Mouse (Mus musculus): ENCODE data around the gene Fcer1a. TPM values are rescaled to one million over a fixed set of nuclear protein-coding genes. Genes with fewer than 3 reads are reported as not detected.

The Fcer1a gene
- polyA plus RNA-seq, 1 experiment = not detected

- Histone ChIP-seq H3K27me3 (ENCODE audit: control insufficient read depth, insufficient read depth, insufficient read length) (no peaks in the 10 kb centered on the region), H3K79me2 (ENCODE audit: control insufficient read depth, insufficient read depth) (no peaks in the 10 kb centered on the region), H3K36me3 (ENCODE audit: control insufficient read depth, insufficient read depth) (no peaks in the 10 kb centered on the region), H3ac (ENCODE audit: control insufficient read depth, insufficient read length) (no peak within 1 kb of the TSS), H3K4me2 (ENCODE audit: low read depth) (no peak within 1 kb of the TSS), H3K4me3 (no peak within 1 kb of the TSS)
- TF ChIP-seq TCF3 (IDR thresholded peaks at IDR 0.05; ENCODE audit: insufficient read length, low read depth) (no peak), CEBPB (IDR thresholded peaks at IDR 0.05; ENCODE audit: insufficient read depth, poor library complexity, severe bottlenecking) (no peak), POLR2AphosphoS2 (IDR thresholded peaks at IDR 0.05; ENCODE audit: insufficient read length, low read depth) (no peak), TCF12 (IDR thresholded peaks at IDR 0.05; ENCODE audit: insufficient read depth, poor library complexity, severe bottlenecking) (no peak), SRF (IDR thresholded peaks at IDR 0.05; ENCODE audit: control insufficient read depth, insufficient read length, low read depth) (no peak), MAX (IDR thresholded peaks at IDR 0.05; ENCODE audit: low read depth) (no peak), MYOG (IDR thresholded peaks at IDR 0.05; ENCODE audit: control insufficient read depth in 1 of 3, insufficient read depth in 1 of 3, insufficient read length in 2 of 3, low read depth in 2 of 3) (no peak), MYOD1 (IDR thresholded peaks at IDR 0.05; ENCODE audit: control insufficient read depth in 1 of 3, insufficient read length in 2 of 3, low read depth in 2 of 3) (no peak), USF1 (IDR thresholded peaks at IDR 0.05; ENCODE audit: low read depth) (no peak), E2F4 (IDR thresholded peaks at IDR 0.05; ENCODE audit: insufficient read depth) (no peak), POLR2A (IDR thresholded peaks at IDR 0.05; ENCODE audit: insufficient read length, low read depth) (no peak), REST (IDR thresholded peaks at IDR 0.05; ENCODE audit: insufficient read depth, insufficient read length) (no peak)
Observed at GRCm38 (mm10) chr1:173212092-173212491, 14.9 kb downstream of the Fcer1a start, which contains the start of gene Olfr1404. TSS of gene Olfr1404 (plus strand) at chr1:173212392.

DNA sequence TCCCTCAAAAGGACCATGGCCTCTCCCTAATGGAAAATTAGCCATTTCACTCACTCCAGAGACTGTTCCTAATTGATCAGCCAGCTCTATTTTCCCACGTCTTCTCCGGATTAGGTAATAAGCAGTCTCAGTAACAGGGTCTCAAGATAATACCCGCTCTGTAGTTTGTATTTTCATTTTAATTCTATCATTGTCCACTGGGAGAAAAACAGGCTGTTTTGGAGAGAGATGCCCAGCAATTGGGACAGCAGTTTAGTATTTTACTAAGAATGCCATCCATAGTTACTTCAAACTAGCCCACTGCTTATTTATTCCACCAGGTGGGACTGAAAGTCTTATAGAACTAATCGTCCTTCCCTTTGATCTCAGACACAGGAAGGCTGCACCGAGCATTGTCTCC is 29.5 kb downstream of the Fcer1a start, which contains the start of gene Olfr218:
Olfr218 (plus strand) TSS at position 301 of the 400 bp plus-strand sequence.
- H3K79me2 ChIP-seq (ENCODE audit: control insufficient read depth, insufficient read depth) = no peaks in the 10 kb centered on the region
- H3K4me3 ChIP-seq = no peak within 1 kb of the TSS
- H3K4me2 ChIP-seq (ENCODE audit: low read depth) = no peak within 1 kb of the TSS
- no peaks in the 10 kb centered on the region for H3K27me3 ChIP-seq (ENCODE audit: control insufficient read depth, insufficient read depth, insufficient read length)
- H3ac ChIP-seq (ENCODE audit: control insufficient read depth, insufficient read length) = no peak within 1 kb of the TSS
- no peaks in the 10 kb centered on the region for H3K36me3 ChIP-seq (ENCODE audit: control insufficient read depth, insufficient read depth)
- TF ChIP-seq POLR2A (IDR thresholded peaks at IDR 0.05; ENCODE audit: insufficient read length, low read depth) (no peak), REST (IDR thresholded peaks at IDR 0.05; ENCODE audit: insufficient read depth, insufficient read length) (no peak), USF1 (IDR thresholded peaks at IDR 0.05; ENCODE audit: low read depth) (no peak), TCF12 (IDR thresholded peaks at IDR 0.05; ENCODE audit: insufficient read depth, poor library complexity, severe bottlenecking) (no peak), POLR2AphosphoS2 (IDR thresholded peaks at IDR 0.05; ENCODE audit: insufficient read length, low read depth) (no peak), MYOG (IDR thresholded peaks at IDR 0.05; ENCODE audit: control insufficient read depth in 1 of 3, insufficient read depth in 1 of 3, insufficient read length in 2 of 3, low read depth in 2 of 3) (no peak), CEBPB (IDR thresholded peaks at IDR 0.05; ENCODE audit: insufficient read depth, poor library complexity, severe bottlenecking) (no peak), E2F4 (IDR thresholded peaks at IDR 0.05; ENCODE audit: insufficient read depth) (no peak), TCF3 (IDR thresholded peaks at IDR 0.05; ENCODE audit: insufficient read length, low read depth) (no peak), MAX (IDR thresholded peaks at IDR 0.05; ENCODE audit: low read depth) (no peak), SRF (IDR thresholded peaks at IDR 0.05; ENCODE audit: control insufficient read depth, insufficient read length, low read depth) (no peak), MYOD1 (IDR thresholded peaks at IDR 0.05; ENCODE audit: control insufficient read depth in 1 of 3, insufficient read length in 2 of 3, low read depth in 2 of 3) (no peak)

DNA sequence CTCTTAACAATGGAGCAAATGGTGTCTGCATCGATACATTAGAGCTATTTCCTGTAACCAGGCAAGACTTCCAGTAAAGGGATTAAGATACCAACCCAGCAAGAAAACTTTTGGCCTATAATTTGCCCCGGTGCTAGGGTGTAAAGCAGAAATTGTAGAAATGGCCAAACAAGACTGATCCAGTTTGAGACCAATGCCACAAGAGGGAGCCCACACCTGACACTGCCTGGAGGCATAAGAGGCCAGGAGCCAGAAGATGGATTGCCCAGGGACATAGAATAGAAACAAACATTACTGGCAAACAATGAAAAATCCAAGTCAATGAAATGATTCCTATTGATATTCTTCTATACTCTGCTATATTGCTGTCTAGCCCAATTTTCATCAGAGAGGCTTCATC is 30.7 kb downstream of the Fcer1a start:
- H3K36me3 ChIP-seq (ENCODE audit: control insufficient read depth, insufficient read depth) = no peaks in the 10 kb centered on the region
- TF ChIP-seq MAX (IDR thresholded peaks at IDR 0.05; ENCODE audit: low read depth) (no peak), TCF3 (IDR thresholded peaks at IDR 0.05; ENCODE audit: insufficient read length, low read depth) (no peak), MYOD1 (IDR thresholded peaks at IDR 0.05; ENCODE audit: control insufficient read depth in 1 of 3, insufficient read length in 2 of 3, low read depth in 2 of 3) (no peak), TCF12 (IDR thresholded peaks at IDR 0.05; ENCODE audit: insufficient read depth, poor library complexity, severe bottlenecking) (no peak), CEBPB (IDR thresholded peaks at IDR 0.05; ENCODE audit: insufficient read depth, poor library complexity, severe bottlenecking) (no peak), E2F4 (IDR thresholded peaks at IDR 0.05; ENCODE audit: insufficient read depth) (no peak), USF1 (IDR thresholded peaks at IDR 0.05; ENCODE audit: low read depth) (no peak), MYOG (IDR thresholded peaks at IDR 0.05; ENCODE audit: control insufficient read depth in 1 of 3, insufficient read depth in 1 of 3, insufficient read length in 2 of 3, low read depth in 2 of 3) (no peak)
- H3K79me2 ChIP-seq (ENCODE audit: control insufficient read depth, insufficient read depth) = no peaks in the 10 kb centered on the region
- no peak overlapping the region for H3K4me3 ChIP-seq
- H3ac ChIP-seq (ENCODE audit: control insufficient read depth, insufficient read length) = no peak overlapping the region
- H3K27me3 ChIP-seq (ENCODE audit: control insufficient read depth, insufficient read depth, insufficient read length) = no peaks in the 10 kb centered on the region
- H3K4me2 ChIP-seq (ENCODE audit: low read depth) = no peak overlapping the region

GRCm38 (mm10) chr1:173192059-173192458 is 35.0 kb downstream of the Fcer1a start:
- TF ChIP-seq SRF (IDR thresholded peaks at IDR 0.05; ENCODE audit: control insufficient read depth, insufficient read length, low read depth) (no peak), MAX (IDR thresholded peaks at IDR 0.05; ENCODE audit: low read depth) (no peak), CEBPB (IDR thresholded peaks at IDR 0.05; ENCODE audit: insufficient read depth, poor library complexity, severe bottlenecking) (no peak), REST (IDR thresholded peaks at IDR 0.05; ENCODE audit: insufficient read depth, insufficient read length) (no peak), E2F4 (IDR thresholded peaks at IDR 0.05; ENCODE audit: insufficient read depth) (no peak), MYOD1 (IDR thresholded peaks at IDR 0.05; ENCODE audit: control insufficient read depth in 1 of 3, insufficient read length in 2 of 3, low read depth in 2 of 3) (no peak), POLR2A (IDR thresholded peaks at IDR 0.05; ENCODE audit: insufficient read length, low read depth) (no peak), TCF12 (IDR thresholded peaks at IDR 0.05; ENCODE audit: insufficient read depth, poor library complexity, severe bottlenecking) (no peak)
- no peak overlapping the region for H3ac ChIP-seq (ENCODE audit: control insufficient read depth, insufficient read length)
- H3K4me3 ChIP-seq = no peak overlapping the region
- no peaks in the 10 kb centered on the region for H3K79me2 ChIP-seq (ENCODE audit: control insufficient read depth, insufficient read depth)
- H3K36me3 ChIP-seq (ENCODE audit: control insufficient read depth, insufficient read depth) = no peaks in the 10 kb centered on the region
- no peak overlapping the region for H3K4me2 ChIP-seq (ENCODE audit: low read depth)
- H3K27me3 ChIP-seq (ENCODE audit: control insufficient read depth, insufficient read depth, insufficient read length) = no peaks in the 10 kb centered on the region

GRCm38 (mm10) chr1:173190540-173190939 is 36.5 kb downstream of the Fcer1a start, which contains the start of gene Olfr1406:
TSS of gene Olfr1406 (minus strand) at chr1:173190640.
- Histone ChIP-seq H3ac (ENCODE audit: control insufficient read depth, insufficient read length) (no peak within 1 kb of the TSS), H3K79me2 (ENCODE audit: control insufficient read depth, insufficient read depth) (no peaks in the 10 kb centered on the region), H3K36me3 (ENCODE audit: control insufficient read depth, insufficient read depth) (no peaks in the 10 kb centered on the region), H3K4me2 (ENCODE audit: low read depth) (no peak within 1 kb of the TSS), H3K4me3 (no peak within 1 kb of the TSS), H3K27me3 (ENCODE audit: control insufficient read depth, insufficient read depth, insufficient read length) (no peaks in the 10 kb centered on the region)
- TF ChIP-seq TCF12 (IDR thresholded peaks at IDR 0.05; ENCODE audit: insufficient read depth, poor library complexity, severe bottlenecking) = no peak
- no peak for TF ChIP-seq E2F4 (IDR thresholded peaks at IDR 0.05; ENCODE audit: insufficient read depth)
- no peak for TF ChIP-seq USF1 (IDR thresholded peaks at IDR 0.05; ENCODE audit: low read depth)
- no peak for TF ChIP-seq MAX (IDR thresholded peaks at IDR 0.05; ENCODE audit: low read depth)
- no peak for TF ChIP-seq MYOD1 (IDR thresholded peaks at IDR 0.05; ENCODE audit: control insufficient read depth in 1 of 3, insufficient read length in 2 of 3, low read depth in 2 of 3)
- TF ChIP-seq CEBPB (IDR thresholded peaks at IDR 0.05; ENCODE audit: insufficient read depth, poor library complexity, severe bottlenecking) = no peak
- no peak for TF ChIP-seq POLR2A (IDR thresholded peaks at IDR 0.05; ENCODE audit: insufficient read length, low read depth)
- no peak for TF ChIP-seq TCF3 (IDR thresholded peaks at IDR 0.05; ENCODE audit: insufficient read length, low read depth)
- no peak for TF ChIP-seq SRF (IDR thresholded peaks at IDR 0.05; ENCODE audit: control insufficient read depth, insufficient read length, low read depth)
- no peak for TF ChIP-seq POLR2AphosphoS2 (IDR thresholded peaks at IDR 0.05; ENCODE audit: insufficient read length, low read depth)
- no peak for TF ChIP-seq REST (IDR thresholded peaks at IDR 0.05; ENCODE audit: insufficient read depth, insufficient read length)
- no peak for TF ChIP-seq MYOG (IDR thresholded peaks at IDR 0.05; ENCODE audit: control insufficient read depth in 1 of 3, insufficient read depth in 1 of 3, insufficient read length in 2 of 3, low read depth in 2 of 3)
